Mouse (Mus musculus): Measurements from ENCODE around the gene Lce1f. TPM values are rescaled to one million over a fixed set of nuclear protein-coding genes. Genes with fewer than 3 reads are reported as not detected.
"Not testable (repeated sequence)": the region's sequence is repeated elsewhere in the genome, so short reads cannot be mapped to it uniquely, and the experiment has no call there.

Gene Lce1f
- not detected in 2 replicates for polyA plus RNA-seq (2012; rRNA removed)

DNA sequence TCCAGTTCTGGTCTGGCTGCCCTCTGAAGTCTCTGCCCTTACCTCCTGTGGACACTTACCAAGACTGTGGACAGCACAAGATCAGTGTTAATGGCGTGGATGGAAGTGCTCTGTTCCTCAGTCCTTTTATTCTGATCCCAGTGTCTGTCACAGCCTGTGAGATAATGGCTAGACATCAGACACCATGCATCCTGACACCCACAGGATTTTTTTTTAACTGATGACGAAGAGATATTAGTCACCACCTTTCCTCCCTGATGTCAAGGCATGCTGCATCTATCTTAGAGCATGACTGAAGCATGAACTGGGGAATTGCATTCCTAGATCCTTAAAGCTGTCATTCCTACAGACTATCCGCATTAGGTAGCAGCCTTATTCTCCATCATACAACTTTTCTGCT, at the start of gene Lce1f:
TSS of gene Lce1f (minus strand) at position 101 of the 400 bp plus-strand sequence.
- DNase-seq (ENCODE audit: low read depth) = no peak

DNA sequence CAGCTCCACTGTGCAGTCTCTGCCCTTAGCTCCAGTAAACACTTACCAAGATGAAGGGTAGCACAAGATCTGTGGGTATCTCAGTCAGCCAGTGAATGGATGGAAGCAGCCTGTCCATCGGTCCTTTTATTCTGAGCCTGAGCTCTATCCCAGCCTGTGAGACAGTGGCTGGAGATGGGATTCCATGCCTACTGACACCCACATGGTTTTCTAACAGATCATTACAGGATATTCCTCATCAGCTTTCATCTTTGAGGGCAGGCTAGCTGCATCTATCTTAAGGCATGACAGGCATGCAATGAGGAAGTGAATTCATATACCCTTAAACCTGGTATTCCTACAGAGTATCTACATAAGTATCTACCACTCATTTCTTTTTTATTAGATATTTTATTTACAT, 44.8 kb upstream of the Lce1f start, which contains the start of gene Lce1h:
TSS of gene Lce1h (minus strand) at position 101 of the 400 bp plus-strand sequence.
- DNase-seq (ENCODE audit: low read depth) = no peak

DNA sequence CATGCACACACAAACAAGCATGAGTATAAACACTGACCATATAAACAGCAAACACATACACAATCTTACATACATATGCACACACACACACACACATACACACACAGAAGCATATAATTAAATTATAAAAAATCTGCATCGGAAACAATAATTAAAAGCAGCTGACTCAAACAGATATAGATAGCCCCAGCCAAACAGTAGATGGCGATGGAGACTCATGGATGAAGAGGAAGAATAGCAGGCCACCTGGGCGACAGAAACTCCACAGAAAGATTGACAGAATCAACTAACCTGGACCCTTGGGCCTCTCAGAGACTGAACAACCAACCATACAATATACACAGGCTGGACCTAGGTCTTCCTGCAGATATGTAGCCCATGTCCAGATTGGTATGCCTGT, 33.0 kb upstream of the Lce1f start:
- no peak for DNase-seq (ENCODE audit: low read depth)

DNA sequence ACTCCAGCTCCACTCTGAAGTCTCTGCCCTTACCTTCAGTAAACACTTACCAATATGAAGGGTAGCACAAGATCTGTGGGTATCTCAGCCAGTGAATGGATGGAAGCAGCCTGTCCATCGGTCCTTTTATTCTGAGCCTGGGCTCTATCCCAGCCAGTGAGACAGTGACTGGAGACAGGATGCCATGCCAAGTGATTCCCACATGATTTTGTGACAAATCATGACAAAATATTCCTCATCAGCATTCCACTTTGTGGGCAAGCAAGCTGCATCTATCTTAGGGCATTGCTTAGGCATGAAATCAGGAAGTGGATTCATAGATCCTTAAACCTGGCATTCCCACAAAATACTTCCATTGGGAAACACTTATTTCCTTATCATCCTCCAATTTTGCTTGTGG, 32.1 kb upstream of the Lce1f start, which contains the start of gene Lce1g:
TSS of gene Lce1g (minus strand) at position 101 of the 400 bp plus-strand sequence.
- no peak for DNase-seq (ENCODE audit: low read depth)

DNA sequence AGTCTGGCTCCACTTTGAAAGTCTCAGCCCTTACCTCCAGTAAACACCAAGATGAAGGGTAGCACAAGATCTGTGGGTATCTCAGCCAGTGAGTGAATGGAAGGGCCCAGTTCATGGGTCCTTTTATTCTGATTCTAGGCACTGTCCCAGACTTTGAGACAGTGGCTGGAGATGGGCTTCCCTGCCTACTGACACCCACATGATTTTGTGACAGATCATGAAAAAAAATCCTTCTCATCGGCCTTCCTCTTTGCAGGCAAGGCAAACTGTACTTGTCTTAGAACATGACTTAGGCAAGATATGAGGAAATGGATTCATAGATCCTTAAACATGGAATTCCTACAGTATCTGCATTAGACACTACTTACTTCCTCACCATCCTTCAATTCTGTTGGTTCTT, 18.8 kb upstream of the Lce1f start, which contains the start of gene Gm38119:
TSS of gene Gm38119 (minus strand) at position 101 of the 400 bp plus-strand sequence.
- DNase-seq (ENCODE audit: low read depth) = no peak

DNA sequence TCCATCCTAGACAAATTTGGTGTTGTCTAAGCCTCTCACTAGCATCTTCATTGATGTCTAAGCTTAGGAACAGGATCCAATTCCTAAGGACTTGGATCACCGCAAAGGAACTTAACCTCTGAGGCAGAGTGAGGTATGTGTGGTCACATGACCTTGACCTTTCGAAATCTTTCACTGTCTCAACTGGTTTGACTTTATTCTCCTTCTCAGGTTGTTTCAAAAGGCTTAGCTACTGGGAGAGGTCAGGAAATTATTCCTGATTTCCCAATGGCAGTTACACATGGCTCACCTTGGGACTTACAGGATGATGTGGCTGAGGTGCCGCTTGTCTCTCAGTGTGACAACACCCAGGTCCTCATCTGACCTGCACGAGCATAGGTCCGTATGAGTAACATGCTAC, 2.5 kb upstream of the Lce1f start:
- peak; percentile 55 for DNase-seq (ENCODE audit: low read depth)

DNA sequence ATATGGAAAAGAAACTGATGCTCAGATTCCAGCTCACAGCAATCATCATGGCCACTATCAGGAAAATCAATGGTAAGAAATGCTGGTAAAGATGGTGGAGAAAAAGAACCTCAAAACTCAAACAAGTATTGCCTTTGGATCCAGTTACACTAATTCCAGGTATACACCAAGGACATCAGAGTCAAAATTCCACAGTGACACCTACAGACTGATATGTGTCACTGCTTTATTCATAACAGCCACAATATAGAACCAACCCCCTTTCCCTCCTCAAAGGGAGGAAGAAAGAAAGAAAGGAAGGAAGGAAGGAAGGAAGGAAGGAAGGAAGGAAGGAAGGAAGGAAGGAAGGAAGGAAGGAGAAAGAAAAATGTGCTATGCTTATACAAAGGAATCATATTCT, 5.0 kb downstream of the Lce1f start:
- DNase-seq (ENCODE audit: low read depth) = no peak

DNA sequence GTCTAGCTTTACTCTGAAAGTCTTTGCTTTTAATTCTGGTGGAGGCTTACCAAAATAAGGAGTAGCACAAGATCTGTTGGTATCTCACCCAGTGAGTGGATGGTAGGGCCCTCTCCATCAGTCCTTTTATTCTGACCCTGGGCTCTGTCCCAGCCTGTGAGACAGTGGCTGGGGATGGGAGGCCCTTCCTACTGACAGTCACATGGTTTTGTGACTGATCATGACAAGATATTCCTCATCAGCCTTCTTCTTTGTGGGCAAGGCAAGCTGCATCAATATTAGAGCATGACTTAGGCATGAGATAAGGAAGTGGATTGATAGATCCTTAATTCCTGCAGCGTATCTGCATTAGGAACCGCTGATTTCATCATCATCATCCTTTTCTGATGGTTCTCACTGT, 11.2 kb downstream of the Lce1f start, which contains the start of gene Lce1e:
TSS of gene Lce1e (minus strand) at position 101 of the 400 bp plus-strand sequence.
- DNase-seq (ENCODE audit: low read depth) = no peak

DNA sequence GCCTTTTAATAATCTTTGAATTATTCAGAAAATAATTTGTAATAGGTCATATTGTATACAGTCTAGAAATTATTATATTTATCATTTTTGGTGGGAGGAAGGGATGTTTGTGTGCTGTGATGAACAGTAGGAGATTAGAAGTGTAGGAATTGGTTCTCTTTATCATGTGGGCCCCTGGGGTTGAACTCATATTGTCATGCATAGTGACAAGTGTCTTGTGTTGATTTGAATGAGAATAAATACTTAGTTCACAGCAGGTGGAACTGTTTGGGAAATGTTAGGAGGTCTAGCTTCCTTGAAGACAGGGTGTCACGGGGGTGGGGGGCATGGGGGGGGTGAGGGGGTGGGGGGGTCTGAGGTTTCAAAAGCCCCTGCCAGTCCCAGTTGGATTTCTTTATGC, 25.5 kb downstream of the Lce1f start:
- no peak for DNase-seq (ENCODE audit: low read depth)

DNA sequence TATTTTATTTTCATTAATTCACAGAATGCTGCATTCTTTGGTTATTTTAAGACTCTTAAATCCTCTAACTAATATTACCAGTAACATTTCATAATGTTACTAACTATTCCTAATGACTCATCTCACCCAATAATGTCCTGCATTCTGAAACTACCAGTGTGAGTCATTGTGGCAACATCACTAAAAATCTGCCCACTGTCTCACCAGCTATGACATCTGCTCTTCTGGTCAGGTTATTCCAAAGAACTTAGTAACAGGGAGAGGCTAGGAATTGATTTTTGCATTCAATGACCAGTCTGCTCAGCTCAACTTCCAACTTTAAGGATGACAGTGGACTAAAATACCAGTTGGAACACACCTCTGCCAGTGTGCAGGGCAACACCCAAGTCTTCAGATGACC, 28.5 kb downstream of the Lce1f start:
- no peak for DNase-seq (ENCODE audit: low read depth)

DNA sequence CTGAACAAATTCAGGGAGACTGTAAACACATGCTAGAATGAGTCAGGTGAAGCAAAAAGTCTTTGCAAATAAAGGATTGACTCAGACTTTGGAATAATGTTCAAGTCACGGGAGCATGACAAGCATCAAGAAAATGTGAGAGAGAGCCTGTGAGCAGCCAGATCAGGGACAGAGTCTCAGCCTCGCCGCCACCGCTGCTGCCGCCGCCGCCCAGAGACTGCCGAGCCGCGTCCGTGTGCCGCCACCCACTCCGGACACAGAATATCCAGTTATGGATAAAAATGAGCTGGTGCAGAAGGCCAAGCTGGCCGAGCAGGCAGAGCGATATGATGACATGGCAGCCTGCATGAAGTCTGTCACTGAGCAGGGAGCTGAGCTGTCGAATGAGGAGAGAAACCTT, 31.0 kb downstream of the Lce1f start:
- not testable (repeated sequence) for DNase-seq (ENCODE audit: low read depth)

DNA sequence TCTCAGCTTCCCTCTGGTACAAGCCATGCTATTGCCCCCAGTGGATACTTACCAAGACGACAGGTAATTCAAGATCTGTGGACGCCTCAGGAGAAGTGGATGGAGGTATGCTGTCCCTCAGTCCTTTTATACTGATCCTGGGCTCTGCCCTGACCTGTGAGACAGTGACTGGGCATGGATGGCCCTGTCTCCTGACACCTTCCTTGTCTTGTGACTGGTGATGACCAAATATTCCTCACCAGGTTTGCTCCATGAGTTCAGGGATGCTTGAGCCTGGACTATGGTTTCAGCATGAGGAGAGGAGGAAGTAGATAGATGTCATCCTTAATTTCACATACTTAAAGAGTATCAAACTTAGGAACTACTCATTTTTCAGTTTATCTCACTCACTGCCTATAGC, 33.0 kb downstream of the Lce1f start, which contains the start of gene Lce1d:
TSS of gene Lce1d (minus strand) at position 101 of the 400 bp plus-strand sequence.
- no peak for DNase-seq (ENCODE audit: low read depth)

DNA sequence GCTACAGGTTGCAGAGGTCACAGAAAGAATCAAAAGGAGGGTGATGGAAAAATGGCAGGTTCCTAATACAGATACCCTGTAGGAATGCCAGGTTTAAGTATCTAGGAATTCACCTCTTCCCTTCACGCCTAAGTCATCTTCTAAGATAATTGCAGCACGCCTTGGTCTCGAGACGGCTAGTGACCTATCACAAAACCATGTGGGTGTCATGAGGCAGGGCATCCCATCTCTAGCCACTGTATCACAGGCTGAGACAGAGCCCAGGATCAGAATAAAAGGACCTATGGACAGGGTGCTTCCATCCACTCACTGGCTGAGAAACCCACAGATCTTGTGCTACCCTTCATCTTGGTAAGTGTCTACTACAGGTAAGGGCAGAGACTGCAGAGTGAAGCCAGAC, 41.2 kb downstream of the Lce1f start, which contains the start of gene Lce1c:
TSS of gene Lce1c (plus strand) at position 301 of the 400 bp plus-strand sequence.
- no peak for DNase-seq (ENCODE audit: low read depth)

DNA sequence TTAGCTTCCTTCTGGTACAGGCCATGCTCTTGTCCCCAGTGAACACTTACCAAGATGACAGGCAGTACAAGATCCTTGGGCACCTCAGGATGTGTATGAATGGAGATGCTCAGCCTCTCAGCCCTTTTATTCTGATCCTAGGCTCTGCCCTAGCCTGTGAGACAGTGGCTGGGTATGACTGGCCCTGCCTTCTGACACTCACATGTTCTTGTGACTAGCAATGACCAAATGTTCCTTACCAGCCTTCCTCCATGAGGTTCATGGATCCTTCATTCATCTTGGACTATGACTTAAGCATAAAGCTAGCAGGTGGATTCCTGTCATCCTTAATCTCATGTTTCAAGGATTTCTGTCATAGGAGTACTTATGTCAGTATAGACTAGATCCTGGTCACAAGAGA, 49.9 kb downstream of the Lce1f start, which contains the start of gene Lce1a2:
TSS of gene Lce1a2 (minus strand) at position 101 of the 400 bp plus-strand sequence.
- no peak for DNase-seq (ENCODE audit: low read depth)

Other genes starting within 250 kb of the Lce1f start
- gene Sprr1a, start 234.5 kb downstream of the Lce1f start, polyA plus RNA-seq (2012; rRNA removed) = 0.28 TPM in 1 of 2 replicates, not detected in the other
- not detected in 2 replicates for gene Sprr4, start 219.9 kb downstream of the Lce1f start, polyA plus RNA-seq (2012; rRNA removed)
- not detected in 2 replicates for gene 2310046K23Rik, start 185.8 kb downstream of the Lce1f start, polyA plus RNA-seq (2012; rRNA removed)
- gene Ivl, start 146.6 kb downstream of the Lce1f start, polyA plus RNA-seq (2012; rRNA removed) = not detected in 2 replicates
- gene Smcp, start 131.4 kb downstream of the Lce1f start, polyA plus RNA-seq (2012; rRNA removed) = 27.9 and 30.2 TPM in 2 replicates
- not detected in 2 replicates for gene 2210017I01Rik, start 112.9 kb downstream of the Lce1f start, polyA plus RNA-seq (2012; rRNA removed)
- 0.45 TPM in 1 of 2 replicates, not detected in the other for gene Lce6a, start 98.7 kb downstream of the Lce1f start, polyA plus RNA-seq (2012; rRNA removed)
- gene Lce1a1, start 72.0 kb downstream of the Lce1f start, polyA plus RNA-seq (2012; rRNA removed) = not detected in 2 replicates
- gene Lce1b, start 63.4 kb downstream of the Lce1f start, polyA plus RNA-seq (2012; rRNA removed) = not detected in 2 replicates
- not detected in 2 replicates for gene Lce1a2, start 50.0 kb downstream of the Lce1f start, polyA plus RNA-seq (2012; rRNA removed)
- not detected in 2 replicates for gene Lce1c, start 41.1 kb downstream of the Lce1f start, polyA plus RNA-seq (2012; rRNA removed)
- gene Lce1d, start 33.1 kb downstream of the Lce1f start, polyA plus RNA-seq (2012; rRNA removed) = not detected in 2 replicates
- not detected in 2 replicates for gene Lce1e, start 11.3 kb downstream of the Lce1f start, polyA plus RNA-seq (2012; rRNA removed)
- gene Gm38119, start 18.7 kb upstream of the Lce1f start, polyA plus RNA-seq (2012; rRNA removed) = not detected in 2 replicates
- not detected in 2 replicates for gene Lce1g, start 32.0 kb upstream of the Lce1f start, polyA plus RNA-seq (2012; rRNA removed)
- gene Lce1h, start 44.7 kb upstream of the Lce1f start, polyA plus RNA-seq (2012; rRNA removed) = not detected in 2 replicates
- gene Lce1i, start 58.5 kb upstream of the Lce1f start, polyA plus RNA-seq (2012; rRNA removed) = not detected in 2 replicates
- gene Lce1j, start 70.2 kb upstream of the Lce1f start, polyA plus RNA-seq (2012; rRNA removed) = not detected in 2 replicates
- not detected in 2 replicates for gene Lce1k, start 87.5 kb upstream of the Lce1f start, polyA plus RNA-seq (2012; rRNA removed)
- not detected in 2 replicates for gene Kprp, start 106.9 kb upstream of the Lce1f start, polyA plus RNA-seq (2012; rRNA removed)
- not detected in 2 replicates for gene Lce1l, start 130.9 kb upstream of the Lce1f start, polyA plus RNA-seq (2012; rRNA removed)
- not detected in 2 replicates for gene 2310050C09Rik, start 149.9 kb upstream of the Lce1f start, polyA plus RNA-seq (2012; rRNA removed)
- not detected in 2 replicates for gene Lce3a, start 205.9 kb upstream of the Lce1f start, polyA plus RNA-seq (2012; rRNA removed)
- not detected in 2 replicates for gene Lce3b, start 212.6 kb upstream of the Lce1f start, polyA plus RNA-seq (2012; rRNA removed)
- not detected in 2 replicates for gene Lce3c, start 224.1 kb upstream of the Lce1f start, polyA plus RNA-seq (2012; rRNA removed)
- gene Lce3d, start 237.0 kb upstream of the Lce1f start, polyA plus RNA-seq (2012; rRNA removed) = not detected in 2 replicates
- not detected in 2 replicates for gene Lce3e, start 246.7 kb upstream of the Lce1f start, polyA plus RNA-seq (2012; rRNA removed)

Data from gonadal fat pad, adult 2 months (tissue).